ENCODE assay signal across 24 mouse cellular contexts in genomic region chr2:28174441-28174840, GRCm38 (mm10).
"Had no signal": no experiment of that assay in that cellular context is flagged by ENCODE, and none has a peak within 500 bp of the region (broad histone marks: within the 10 kb centered on the region; RNA-seq: fewer than 3 reads in every experiment).

No protein-coding gene starts in this region.

- H3K36me3 ChIP-seq: heart, embryonic 10.5 days; heart, embryonic 12.5 days; hindbrain, embryonic 10.5 days; hindbrain, embryonic 12.5 days; intestine, embryonic 15.5 days; limb, embryonic 10.5 days; limb, embryonic 12.5 days; liver, embryonic 13.5 days; liver, embryonic 15.5 days had no signal

- H3K4me2 ChIP-seq: heart, embryonic 12.5 days; hindbrain, embryonic 12.5 days; hindbrain, embryonic 14.5 days; intestine, embryonic 15.5 days; limb, embryonic 12.5 days; liver, embryonic 11.5 days; liver, embryonic 13.5 days; liver, embryonic 15.5 days had no signal

- H3K9ac ChIP-seq: heart, embryonic 12.5 days; hindbrain, embryonic 12.5 days; hindbrain, embryonic 14.5 days; intestine, embryonic 15.5 days; limb, embryonic 12.5 days; liver, embryonic 13.5 days; liver, embryonic 15.5 days had no signal

- H3K27ac ChIP-seq: gastrocnemius, adult 2 months; heart, embryonic 10.5 days; hindbrain, embryonic 10.5 days; hindbrain, embryonic 12.5 days; hindbrain, embryonic 14.5 days; intestine, embryonic 15.5 days; limb, embryonic 10.5 days; limb, embryonic 12.5 days; liver, embryonic 13.5 days; liver, embryonic 15.5 days had no signal

- H3K4me1 ChIP-seq: heart, embryonic 10.5 days; heart, embryonic 12.5 days; hindbrain, embryonic 10.5 days; hindbrain, embryonic 12.5 days; intestine, embryonic 15.5 days; limb, embryonic 12.5 days; liver, embryonic 13.5 days; liver, embryonic 15.5 days had no signal

- DNase-seq: gastrocnemius, adult 2 months; gastrocnemius, postnatal 10 days; gastrocnemius, postnatal 25 days; heart, postnatal 10 days; heart, postnatal 4 days; kidney, adult 18-20 months; kidney, adult 8-10 months; kidney, postnatal 25 days; kidney, postnatal 4 days; liver; liver, embryonic 13.5 days had no signal

- H3K27me3 ChIP-seq: hindbrain, embryonic 12.5 days; intestine, embryonic 15.5 days; limb, embryonic 12.5 days had no signal

- ATAC-seq: hindbrain, embryonic 16.5 days; inflammation-experienced regulatory T-cells, adult 6 months; intestine, embryonic 15.5 days; intestine, postnatal 0 days had no signal

- H3K4me3 ChIP-seq: gastrocnemius, adult 2 months; heart, embryonic 10.5 days; heart, embryonic 12.5 days; hindbrain, embryonic 10.5 days; hindbrain, embryonic 12.5 days; intestine, embryonic 15.5 days; limb, embryonic 10.5 days; limb, embryonic 12.5 days; liver, embryonic 13.5 days; liver, embryonic 15.5 days had no signal

- H3K9me3 ChIP-seq: heart, embryonic 10.5 days; hindbrain, embryonic 12.5 days; intestine, embryonic 15.5 days; limb, embryonic 10.5 days; limb, embryonic 12.5 days; liver, embryonic 13.5 days; liver, embryonic 15.5 days had no signal
